Mouse (Mus musculus) forebrain, postnatal 0 days (tissue): ENCODE results near the gene Sufu. TPM values are rescaled to one million over a fixed set of nuclear protein-coding genes. Genes with fewer than 3 reads are reported as not detected.

Experiments used
- ATAC-seq: fragments of 200-750 bp; cut with Nextera tagmentation; 2 replicates; pipeline ENCODE4 v1.8.0; 2017; ENCODE audit warnings: mild to moderate bottlenecking, moderate library complexity
- DNase-seq: peaks from one replicate; pipeline ENCODE4 v3.0.0-alpha.2; 2015
- H3K27ac ChIP-seq: fragments of 300-500 bp; sonication (generic); 2 replicates; pipeline ENCODE4 v1.5.1; 2014; ENCODE audit warnings: low read depth, mild to moderate bottlenecking, antibody characterized with exemption, low read length, moderate library complexity, mixed read lengths
- H3K27me3 ChIP-seq: fragments of 300-500 bp; sonication (generic); 2 replicates; pipeline ENCODE4 v1.6.1; 2014; ENCODE audit warnings: mild to moderate bottlenecking, low read length, mixed read lengths; ENCODE audit not compliant: insufficient read depth
- H3K36me3 ChIP-seq: fragments of 300-500 bp; sonication (generic); 2 replicates; pipeline ENCODE4 v1.6.1; 2014; ENCODE audit warnings: mild to moderate bottlenecking, moderate library complexity; ENCODE audit not compliant: insufficient read depth
- H3K4me1 ChIP-seq: fragments of 300-500 bp; sonication (generic); 2 replicates; pipeline ENCODE4 v1.6.1; 2014; ENCODE audit warnings: antibody characterized with exemption; ENCODE audit not compliant: insufficient read depth
- H3K4me2 ChIP-seq: fragments of 300-500 bp; sonication (generic); 2 replicates; pipeline ENCODE4 v1.6.1; 2014; ENCODE audit warnings: low read depth, mild to moderate bottlenecking, moderate library complexity
- H3K4me3 ChIP-seq: fragments of 300-500 bp; sonication (generic); 2 replicates; pipeline ENCODE4 v1.5.1; 2014; ENCODE audit warnings: low read depth, low read length, mixed read lengths
- H3K9ac ChIP-seq: fragments of 300-500 bp; sonication (generic); 2 replicates; pipeline ENCODE4 v1.6.1; 2014; ENCODE audit warnings: mild to moderate bottlenecking
- H3K9me3 ChIP-seq: fragments of 300-500 bp; sonication (generic); 2 replicates; pipeline ENCODE4 v1.6.1; 2016; ENCODE audit warnings: low read length
- CTCF ChIP-seq: sonication (generic); IDR thresholded peaks from 2 replicates; pipeline ENCODE4 v1.5.1; 2016; ENCODE audit warnings: antibody characterized with exemption, control low read depth, low read depth
- WGBS: fragments of 180-500 bp; shearing (Covaris S2); extraction: QIAGEN DNeasy Blood & Tissue Kit; methylation state at CpG from one replicate; pipeline ENCODE4 v1.1.7; 2014; 5-methylcytosine and 5-hydroxymethylcytosine counted together
- polyA plus RNA-seq: library from polyadenylated mRNA; unstranded; fragments of >200 nt; fragmentation: Nextera tagmentation; extraction: Ambion mirVana; gene quantifications from 2 replicates; pipeline ENCODE4 v1.2.1, GENCODE M21; 2015
- total RNA-seq: library from RNA; depleted of rRNA; stranded (reverse); fragments of >200 nt; gene quantifications from 2 replicates; pipeline ENCODE4 v1.2.3, GENCODE M21; 2014

The Sufu gene
- total and polyA plus RNA-seq, 2 experiments from 2014 or later, result 13.1 to 17.7 TPM

DNA sequence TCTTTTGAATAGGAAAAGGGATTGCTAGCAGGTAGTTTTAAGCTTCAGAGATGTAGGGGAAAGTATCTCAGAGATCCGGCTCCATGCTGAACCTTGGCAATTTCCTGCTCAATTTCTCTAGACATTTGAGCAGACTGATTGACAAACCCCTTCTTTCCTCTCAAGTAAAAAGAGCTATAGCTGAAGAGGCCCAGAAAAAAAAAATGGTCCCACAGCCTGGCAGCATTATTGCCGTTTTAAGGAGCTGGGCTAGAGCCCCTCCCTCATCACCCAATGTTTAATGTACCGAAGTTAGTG, 102.8 kb downstream of the Sufu start:
- TF ChIP-seq CTCF, result no peak
- Histone ChIP-seq H3K9me3 (no peaks in the 10 kb centered on the region), H3K9ac (no peak overlapping the region), H3K4me2 (peak overlapping the region; percentile 93), H3K4me1 (peaks cover 7% of the 10 kb centered on the region), H3K4me3 (peak overlapping the region; percentile 21), H3K27ac (peak overlapping the region; percentile 66; the same call in 1 of the 2 replicates), H3K36me3 (no peaks in the 10 kb centered on the region), H3K27me3 (no peaks in the 10 kb centered on the region)
- 0% methylated on average over 3 of the region's 3 CpGs for WGBS
- ATAC-seq (no peak), DNase-seq (no peak)

DNA sequence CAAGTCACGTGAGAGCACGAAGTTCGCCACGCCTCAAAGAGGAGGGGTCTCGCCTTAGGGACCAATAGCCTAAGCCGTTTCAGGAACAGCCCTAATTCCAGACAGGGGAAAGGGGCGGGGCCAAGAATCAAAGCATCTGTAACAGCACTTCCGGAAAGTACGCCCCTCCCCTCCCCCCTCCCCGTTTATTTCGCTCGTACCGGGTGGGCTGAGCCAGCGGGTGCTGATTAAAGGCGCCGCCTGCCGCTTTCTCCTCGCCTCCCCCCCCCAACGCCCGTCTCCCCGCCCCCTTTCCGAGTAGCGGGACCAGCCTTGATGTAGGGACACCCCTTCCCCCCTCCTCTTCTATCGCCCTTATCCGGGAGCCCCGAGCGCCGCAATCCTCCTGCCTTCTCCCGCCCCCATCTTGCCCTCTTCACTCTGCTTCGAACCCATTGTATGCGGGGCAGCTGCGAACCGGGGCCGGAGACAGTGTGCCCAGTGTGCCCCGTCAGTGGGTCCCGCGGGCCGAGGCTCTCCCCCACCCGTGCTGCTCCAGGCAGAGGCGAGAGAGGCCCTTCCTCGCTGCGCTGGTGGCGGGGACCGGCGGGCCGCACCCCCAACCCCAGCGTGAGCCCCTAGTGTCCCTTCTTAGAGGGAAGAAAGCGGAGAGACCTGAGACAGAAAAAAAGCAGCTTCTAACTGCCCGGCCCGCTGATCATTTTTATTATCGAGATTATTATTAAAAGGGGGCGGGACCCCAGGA, 103.3 kb downstream of the Sufu start:
- Histone ChIP-seq H3K9ac (peak overlapping the region; percentile 97), H3K27ac (peak overlapping the region; percentile 100), H3K4me1 (peaks cover 12% of the 10 kb centered on the region), H3K36me3 (no peaks in the 10 kb centered on the region), H3K9me3 (no peaks in the 10 kb centered on the region), H3K4me3 (peak overlapping the region; percentile 96), H3K4me2 (peak overlapping the region; percentile 93), H3K27me3 (no peaks in the 10 kb centered on the region)
- no peak for TF ChIP-seq CTCF
- DNase-seq, result peak; percentile 99
- 3% methylated on average over 50 of the region's 52 CpGs for WGBS
- ATAC-seq, result peak; percentile 90

DNA sequence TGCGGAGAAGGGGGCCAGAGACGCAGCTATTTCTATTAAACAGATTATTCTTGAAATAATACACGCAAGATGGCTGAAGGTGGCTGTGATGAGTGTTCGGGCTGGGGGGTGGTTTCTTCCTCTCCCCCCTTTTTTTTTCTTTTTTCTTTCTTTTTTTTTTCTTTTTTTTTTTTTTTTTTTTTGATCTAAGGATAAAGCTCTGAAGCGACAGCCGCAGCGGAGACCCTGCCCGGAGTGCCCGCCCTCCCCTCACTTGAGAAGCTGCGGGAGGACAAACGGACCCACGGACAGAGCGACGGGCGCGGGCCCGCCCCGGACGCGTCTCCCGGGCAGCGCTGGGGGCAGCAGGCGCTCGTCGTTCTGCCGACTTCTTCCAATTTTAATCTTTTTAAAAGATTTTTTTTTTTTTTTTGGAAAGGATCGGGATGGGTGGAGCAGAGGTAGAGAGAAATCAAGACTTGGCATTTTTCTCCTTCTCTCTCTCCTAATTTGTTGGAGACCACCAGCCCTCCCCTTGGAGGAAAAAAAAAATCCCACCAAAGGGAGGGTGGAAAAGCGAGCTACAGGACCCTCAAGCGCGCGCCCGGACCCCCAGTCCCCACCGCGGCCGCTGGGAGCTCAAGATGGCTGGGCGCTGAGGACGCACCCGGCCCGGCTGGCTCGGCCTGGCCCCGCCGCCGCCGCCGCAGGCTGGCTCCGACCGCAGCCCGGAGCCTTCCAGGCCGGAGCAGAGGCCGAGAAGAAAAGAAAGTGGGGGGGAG, 104.1 kb downstream of the Sufu start:
- H3K4me3 ChIP-seq, result peak overlapping the region; percentile 96
- H3K4me1 ChIP-seq, result peaks cover 20% of the 10 kb centered on the region
- H3K9me3 ChIP-seq, result no peaks in the 10 kb centered on the region
- TF ChIP-seq CTCF, result no peak
- H3K36me3 ChIP-seq, result no peaks in the 10 kb centered on the region
- H3K4me2 ChIP-seq, result peak overlapping the region; percentile 93
- 2% methylated on average over 49 of the region's 50 CpGs for WGBS
- peak overlapping the region; percentile 97 for H3K9ac ChIP-seq
- DNase-seq (peak; percentile 83), ATAC-seq (peak; percentile 7; the same call in 1 of the 2 replicates)
- H3K27ac ChIP-seq, result peak overlapping the region; percentile 100
- H3K27me3 ChIP-seq, result no peaks in the 10 kb centered on the region

DNA sequence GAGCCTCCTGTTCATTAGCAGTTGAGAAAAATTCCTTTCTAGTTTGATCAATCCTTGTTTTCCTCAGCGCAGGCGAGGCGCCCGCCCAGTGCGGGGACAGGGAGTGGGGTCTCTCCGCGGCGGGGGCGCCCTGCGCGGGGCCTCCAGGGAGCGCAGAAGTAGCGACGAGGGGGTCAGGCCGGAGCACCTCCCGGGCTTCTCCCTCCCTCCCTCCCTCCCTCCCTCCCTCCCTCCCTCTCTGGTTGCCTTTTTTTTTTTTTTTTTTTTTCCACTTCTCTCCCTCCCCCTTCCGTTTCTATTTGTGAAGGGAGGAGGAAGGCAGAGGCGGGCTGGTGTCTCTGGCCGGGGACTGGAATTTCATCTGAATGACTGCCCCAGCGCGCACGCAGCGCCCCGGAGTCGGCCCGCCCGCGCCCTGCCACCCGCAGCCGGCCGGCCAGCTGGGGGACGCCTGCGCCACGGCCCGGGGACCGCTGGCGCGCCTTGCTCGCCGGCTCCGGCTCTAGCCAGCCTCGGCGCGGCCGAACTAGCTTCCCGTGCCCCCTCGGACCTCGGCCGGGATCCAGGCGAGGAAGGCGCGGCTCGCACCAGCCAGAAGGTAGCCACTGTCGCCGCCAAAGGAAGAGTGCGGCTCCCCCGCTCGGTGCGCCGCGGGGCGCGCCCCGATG, 104.8 kb downstream of the Sufu start, which contains the start of gene Trim8:
Trim8 (plus strand) TSS at position 302 of the 668 bp plus-strand sequence.
- no peak for TF ChIP-seq CTCF
- ATAC-seq (peak; percentile 26), DNase-seq (peak; percentile 79)
- peaks cover 27% of the 10 kb centered on the region for H3K4me1 ChIP-seq
- H3K36me3 ChIP-seq, result no peaks in the 10 kb centered on the region
- peak within 1 kb of the TSS; percentile 97 for H3K9ac ChIP-seq
- peak within 1 kb of the TSS; percentile 93 for H3K4me2 ChIP-seq
- WGBS, result under 1% methylated on average over 55 of the region's 64 CpGs
- no peaks in the 10 kb centered on the region for H3K27me3 ChIP-seq
- no peaks in the 10 kb centered on the region for H3K9me3 ChIP-seq
- peak within 1 kb of the TSS; percentile 96 for H3K4me3 ChIP-seq
- H3K27ac ChIP-seq, result peak within 1 kb of the TSS; percentile 100

DNA sequence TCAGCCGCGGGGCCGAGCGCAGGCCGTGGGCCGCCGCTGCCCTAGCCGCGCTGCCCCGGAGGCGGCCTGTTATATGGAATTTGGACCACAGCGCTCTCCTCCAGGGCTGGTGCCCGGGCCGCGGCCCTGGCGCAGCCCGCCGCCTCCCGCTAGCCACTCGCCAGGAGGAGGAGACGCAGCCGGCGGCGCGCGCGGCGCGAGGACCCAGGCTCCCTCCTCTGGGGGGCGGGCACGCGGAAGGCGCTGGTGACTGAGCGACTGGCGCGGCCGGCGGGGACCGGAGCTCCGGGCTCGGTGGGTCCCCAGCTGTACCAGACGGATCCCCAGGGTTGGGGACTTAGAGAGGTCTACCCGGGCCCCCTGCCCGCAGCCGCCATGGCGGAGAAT, 105.4 kb downstream of the Sufu start:
- DNase-seq (peak; percentile 65), ATAC-seq (no peak)
- Histone ChIP-seq H3K9ac (peak overlapping the region; percentile 97), H3K36me3 (no peaks in the 10 kb centered on the region; the same call in 1 of the 2 replicates), H3K9me3 (no peaks in the 10 kb centered on the region), H3K4me3 (peak overlapping the region; percentile 96), H3K27ac (peak overlapping the region; percentile 100), H3K27me3 (no peaks in the 10 kb centered on the region), H3K4me1 (peaks cover 32% of the 10 kb centered on the region), H3K4me2 (peak overlapping the region; percentile 93)
- WGBS, result under 1% methylated on average over 43 of the region's 46 CpGs
- no peak for TF ChIP-seq CTCF

DNA sequence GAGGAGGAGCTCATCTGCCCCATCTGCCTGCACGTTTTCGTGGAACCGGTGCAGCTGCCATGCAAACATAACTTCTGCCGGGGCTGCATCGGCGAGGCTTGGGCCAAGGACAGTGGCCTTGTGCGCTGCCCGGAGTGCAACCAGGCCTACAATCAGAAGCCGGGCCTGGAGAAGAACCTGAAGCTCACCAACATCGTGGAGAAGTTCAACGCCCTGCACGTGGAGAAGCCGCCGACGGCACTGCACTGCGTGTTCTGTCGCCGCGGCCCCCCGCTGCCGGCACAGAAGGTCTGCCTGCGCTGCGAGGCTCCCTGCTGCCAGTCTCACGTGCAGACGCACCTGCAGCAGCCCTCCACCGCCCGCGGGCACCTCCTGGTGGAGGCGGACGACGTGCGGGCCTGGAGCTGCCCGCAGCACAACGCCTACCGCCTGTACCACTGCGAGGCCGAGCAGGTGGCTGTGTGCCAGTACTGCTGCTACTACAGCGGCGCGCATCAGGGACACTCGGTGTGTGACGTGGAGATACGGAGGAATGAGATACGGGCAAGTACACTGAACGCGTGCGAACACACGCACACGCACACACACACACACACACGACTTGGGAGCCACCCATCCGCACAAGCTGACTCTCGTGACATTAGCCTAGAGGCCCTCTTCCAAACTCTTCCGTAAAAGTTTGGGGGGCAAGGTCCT, 105.9 kb downstream of the Sufu start:
- DNase-seq, result peak; percentile 82
- Histone ChIP-seq H3K27me3 (no peaks in the 10 kb centered on the region), H3K4me2 (peak overlapping the region; percentile 93), H3K4me3 (peak overlapping the region; percentile 96), H3K9me3 (no peaks in the 10 kb centered on the region), H3K27ac (peak overlapping the region; percentile 100), H3K9ac (peak overlapping the region; percentile 97), H3K4me1 (peaks cover 36% of the 10 kb centered on the region), H3K36me3 (no peaks in the 10 kb centered on the region; the same call in 1 of the 2 replicates)
- peak; percentile 2 for ATAC-seq
- WGBS, result 2% methylated on average over 53 of the region's 53 CpGs
- peak; percentile 73 for TF ChIP-seq CTCF
